Comparison of ENCODE assay signal across 35 mouse cellular contexts in the genomic region with DNA sequence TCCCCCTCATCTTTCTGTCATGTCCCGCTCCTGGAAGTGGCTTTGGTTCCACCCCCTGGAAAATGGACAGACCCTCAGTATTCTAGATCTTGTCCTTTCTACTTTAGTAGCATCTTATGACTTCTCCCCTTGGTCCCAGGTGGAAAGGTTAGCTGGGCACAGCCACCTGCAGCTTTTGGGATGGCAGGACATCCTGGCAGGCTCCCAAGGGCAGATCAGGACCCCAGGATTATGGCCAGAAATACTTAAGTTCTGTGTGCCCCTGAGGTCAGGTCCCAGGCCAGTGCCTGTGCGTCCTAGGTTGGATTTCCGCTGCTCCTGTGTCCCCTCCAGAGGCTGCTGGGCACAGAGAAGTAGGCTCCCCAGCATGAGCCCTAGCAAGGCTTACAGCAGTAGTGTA.
"Had no signal": no experiment of that assay in that cellular context is flagged by ENCODE, and none has a peak within 500 bp of the region (broad histone marks: within the 10 kb centered on the region; RNA-seq: fewer than 3 reads in every experiment).

No protein-coding gene starts in this region.

- H3K27ac ChIP-seq: heart, embryonic 10.5 days; heart, embryonic 13.5 days; heart, embryonic 15.5 days; hindbrain, embryonic 10.5 days; hindbrain, embryonic 12.5 days; hindbrain, embryonic 13.5 days; hindbrain, embryonic 14.5 days; hindbrain, embryonic 15.5 days; hindbrain, postnatal 0 days; intestine, embryonic 15.5 days; kidney, embryonic 15.5 days; kidney, postnatal 0 days; layer of hippocampus, adult 2 months had no signal

- H3K4me1 ChIP-seq: intestine, embryonic 15.5 days had no signal

- H3K36me3 ChIP-seq: heart, embryonic 10.5 days; heart, embryonic 12.5 days; heart, embryonic 13.5 days; heart, embryonic 15.5 days; intestine, embryonic 15.5 days had no signal

- H3K9ac ChIP-seq: heart, embryonic 12.5 days; heart, embryonic 13.5 days; heart, embryonic 15.5 days; hindbrain, embryonic 12.5 days; hindbrain, embryonic 13.5 days; hindbrain, embryonic 14.5 days; hindbrain, embryonic 15.5 days; intestine, embryonic 15.5 days; kidney, embryonic 15.5 days had no signal

- H3K4me2 ChIP-seq: heart, embryonic 11.5 days; heart, embryonic 12.5 days; heart, embryonic 13.5 days; heart, embryonic 15.5 days; hindbrain, embryonic 12.5 days; hindbrain, embryonic 13.5 days; hindbrain, embryonic 14.5 days; hindbrain, embryonic 15.5 days; intestine, embryonic 15.5 days; kidney, embryonic 15.5 days had no signal

- DNase-seq: heart, postnatal 10 days; heart, postnatal 14 days; heart, postnatal 36 days; heart, postnatal 4 days; kidney, adult 11 months; kidney, adult 18-20 months; kidney, adult 2 months; kidney, adult 8-10 months; kidney, adult 9 months; kidney, postnatal 10 days; kidney, postnatal 14 days; kidney, postnatal 25 days; kidney, postnatal 36 days; kidney, postnatal 4 days; layer of hippocampus, adult 9-11 months; layer of hippocampus, postnatal 36 days had no signal

- H3K9me3 ChIP-seq: heart, embryonic 10.5 days; heart, embryonic 12.5 days; heart, embryonic 13.5 days; heart, embryonic 15.5 days; hindbrain, embryonic 10.5 days; hindbrain, embryonic 12.5 days; hindbrain, embryonic 13.5 days; hindbrain, embryonic 15.5 days; intestine, embryonic 15.5 days; kidney, embryonic 15.5 days had no signal

- H3K4me3 ChIP-seq: heart, embryonic 10.5 days; heart, embryonic 12.5 days; heart, embryonic 13.5 days; heart, embryonic 15.5 days; hindbrain, embryonic 10.5 days; hindbrain, embryonic 12.5 days; hindbrain, embryonic 13.5 days; hindbrain, embryonic 15.5 days; intestine, embryonic 15.5 days; kidney, embryonic 15.5 days; layer of hippocampus, adult 2 months had no signal

- ATAC-seq: hindbrain, embryonic 16.5 days; hindbrain, postnatal 0 days; inflammation-experienced regulatory T-cells, adult 6 months; intestine, embryonic 15.5 days; intestine, embryonic 16.5 days; intestine, postnatal 0 days had no signal
